Mouse (Mus musculus) left cerebral cortex, adult 11 months (tissue): ENCODE data around the gene Wdr45.
"Not testable (repeated sequence)": the region's sequence is repeated elsewhere in the genome, so short reads cannot be mapped to it uniquely, and the experiment has no call there.

ENCODE experiments used
- DNase-seq: peaks from one replicate; pipeline ENCODE4 v3.0.0; 2022; ENCODE audit warnings: low spot score

Gene Wdr45

DNA sequence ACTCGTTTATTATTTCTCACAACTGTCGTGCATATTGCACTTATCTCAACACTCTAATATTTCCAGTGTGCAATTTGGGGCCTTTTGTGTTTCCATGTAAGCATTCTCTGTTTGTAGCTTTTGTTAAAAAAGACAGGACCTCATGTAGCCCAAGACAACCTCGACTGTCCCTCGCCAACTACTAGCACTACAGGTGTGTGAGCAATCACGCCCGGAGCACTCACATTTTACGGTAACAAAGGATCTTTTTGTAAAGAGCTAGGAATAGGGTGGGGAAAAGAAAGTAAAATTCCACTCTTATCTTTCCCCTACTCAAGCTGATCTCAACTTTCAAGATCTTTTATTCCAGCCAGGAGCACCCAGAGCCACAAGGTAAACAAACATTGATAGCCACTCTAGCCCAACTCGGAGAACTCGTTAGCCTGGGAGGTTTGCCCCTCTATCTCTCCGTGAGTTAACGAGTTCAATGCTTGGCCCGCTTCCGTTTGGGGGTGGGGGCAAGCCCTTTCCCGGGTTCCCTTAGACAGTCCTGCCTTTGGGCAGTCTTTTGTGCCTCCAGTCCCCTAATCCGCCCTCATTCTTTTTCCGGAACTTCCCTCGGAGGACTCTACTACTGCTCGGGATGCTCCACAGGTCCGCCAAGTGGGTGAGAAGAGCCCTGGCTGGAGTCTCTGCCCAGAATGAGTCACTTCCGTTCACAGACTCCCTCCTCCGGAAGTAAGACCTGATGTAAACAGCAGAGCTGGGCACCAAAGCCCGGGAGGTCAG lies 7.6 kb downstream of the Wdr45 start, which contains the start of gene Gm45208:
TSS of gene Gm45208 (plus strand) at position 732 of the 768 bp plus-strand sequence.
- DNase-seq: peak; percentile 46

GRCm38 (mm10) chrX:7722282-7722611 lies 8.1 kb downstream of the Wdr45 start:
- DNase-seq: no peak

DNA sequence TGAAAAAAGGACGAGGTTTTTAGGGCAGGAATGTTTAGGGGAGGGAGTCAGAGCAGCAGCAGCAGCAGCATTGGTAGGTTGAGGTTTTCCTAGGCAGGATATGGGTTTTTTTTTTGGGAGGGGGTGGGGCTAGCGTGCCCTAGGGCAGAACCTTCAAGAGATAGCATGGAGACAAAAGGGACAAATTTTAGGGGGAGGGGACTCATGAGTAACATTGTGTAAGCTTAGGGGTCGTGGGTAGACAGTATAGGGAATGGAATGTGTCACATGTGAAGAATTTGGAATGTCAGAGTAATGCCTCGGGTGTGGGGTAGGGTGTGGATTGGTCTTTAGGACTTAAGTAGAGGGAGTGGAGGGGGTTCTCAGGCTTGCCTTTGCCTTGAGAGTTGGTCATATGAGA lies 8.6 kb downstream of the Wdr45 start:
- no peak for DNase-seq

DNA sequence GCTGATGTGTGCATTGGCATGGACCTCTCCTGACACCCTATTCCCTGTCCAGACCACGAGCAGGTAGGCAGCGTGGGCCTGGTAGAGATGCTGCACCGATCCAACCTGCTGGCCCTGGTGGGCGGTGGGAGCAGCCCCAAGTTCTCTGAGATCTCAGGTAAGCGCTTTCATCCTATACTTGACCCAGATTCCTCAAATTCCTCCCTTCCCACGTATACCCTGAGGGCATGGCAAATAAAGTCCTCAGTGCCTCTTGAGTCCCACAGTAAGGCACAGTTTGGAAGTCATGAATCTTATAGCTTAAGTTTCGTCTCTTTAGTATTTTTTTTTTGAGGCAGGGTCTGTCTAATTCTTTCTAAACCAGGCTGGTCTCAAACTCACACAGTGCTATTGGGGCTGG lies 10.0 kb downstream of the Wdr45 start:
- DNase-seq: no peak

GRCm38 (mm10) chrX:7725841-7726240 lies 11.7 kb downstream of the Wdr45 start:
- no peak for DNase-seq

DNA sequence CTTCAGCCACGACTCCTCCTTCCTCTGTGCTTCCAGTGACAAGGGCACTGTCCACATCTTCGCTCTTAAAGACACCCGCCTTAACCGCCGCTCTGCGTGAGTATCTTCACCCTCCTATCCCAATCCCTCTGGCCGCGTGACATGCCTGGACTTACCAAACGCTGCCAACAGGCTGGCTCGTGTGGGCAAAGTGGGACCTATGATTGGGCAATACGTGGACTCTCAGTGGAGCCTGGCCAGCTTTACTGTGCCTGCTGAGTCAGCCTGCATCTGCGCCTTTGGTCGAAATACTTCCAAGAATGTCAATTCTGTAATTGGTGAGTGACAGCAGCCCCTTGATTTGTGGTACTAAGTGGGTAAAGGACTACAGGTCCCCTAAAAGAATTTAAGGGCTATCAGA lies 13.0 kb downstream of the Wdr45 start:
- no peak for DNase-seq

DNA sequence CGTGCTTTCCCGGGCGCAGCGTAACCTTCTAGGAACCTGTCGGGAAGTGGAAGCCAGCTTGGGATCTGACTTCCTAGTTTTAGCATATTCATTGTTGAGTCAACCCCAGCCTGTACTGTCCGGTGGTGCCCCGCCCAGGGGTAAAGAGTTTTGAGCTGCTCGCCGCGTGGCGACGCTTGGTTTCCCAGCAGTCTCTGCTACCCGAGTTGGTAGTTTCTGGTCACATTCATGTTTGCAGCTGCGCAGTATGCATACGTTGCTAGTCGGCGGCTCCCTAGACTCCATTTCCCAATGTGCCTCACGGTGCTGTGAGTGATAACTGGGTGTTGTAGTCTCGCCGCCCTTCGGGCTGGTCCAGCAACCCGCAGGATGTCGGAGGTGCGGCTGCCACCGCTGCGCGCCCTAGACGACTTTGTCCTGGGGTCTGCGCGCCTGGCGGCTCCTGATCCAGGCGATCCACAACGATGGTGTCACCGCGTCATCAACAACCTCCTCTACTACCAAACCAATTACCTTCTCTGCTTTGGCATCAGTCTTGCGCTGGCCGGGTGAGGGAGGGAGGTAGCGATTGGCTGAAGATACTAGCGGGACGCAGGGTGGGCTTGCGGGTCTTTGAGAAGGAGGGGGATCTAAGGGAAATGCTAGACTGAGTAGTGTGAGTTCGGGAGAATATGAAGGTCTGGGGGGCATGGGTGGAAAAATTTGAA lies 14.2 kb downstream of the Wdr45 start, which contains the start of gene Praf2:
TSS of gene Praf2 (plus strand) at position 225 of the 707 bp plus-strand sequence.
- DNase-seq: peak; percentile 79

DNA sequence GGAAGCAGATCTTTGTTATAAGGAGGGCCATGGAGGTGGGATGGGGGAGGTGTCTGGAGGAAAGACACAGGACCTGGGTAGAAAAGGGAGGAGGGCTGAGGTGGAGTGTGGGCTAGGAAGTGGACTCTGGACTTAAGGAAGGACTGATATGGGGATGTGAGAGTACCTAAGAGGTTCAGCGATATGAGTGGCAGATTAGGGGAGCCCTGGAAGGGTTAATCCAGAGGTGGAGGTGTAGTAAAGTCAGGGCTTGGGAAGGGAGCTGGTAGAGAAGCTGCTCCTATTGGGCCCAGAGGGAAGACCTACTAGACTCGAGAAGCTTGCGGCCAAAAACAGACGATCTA lies 14.8 kb downstream of the Wdr45 start:
- DNase-seq: no peak

GRCm38 (mm10) chrX:7733571-7734156 lies 19.5 kb downstream of the Wdr45 start:
- DNase-seq: peak; percentile 39

GRCm38 (mm10) chrX:7739336-7740081 lies 25.4 kb downstream of the Wdr45 start:
- DNase-seq: no peak

DNA sequence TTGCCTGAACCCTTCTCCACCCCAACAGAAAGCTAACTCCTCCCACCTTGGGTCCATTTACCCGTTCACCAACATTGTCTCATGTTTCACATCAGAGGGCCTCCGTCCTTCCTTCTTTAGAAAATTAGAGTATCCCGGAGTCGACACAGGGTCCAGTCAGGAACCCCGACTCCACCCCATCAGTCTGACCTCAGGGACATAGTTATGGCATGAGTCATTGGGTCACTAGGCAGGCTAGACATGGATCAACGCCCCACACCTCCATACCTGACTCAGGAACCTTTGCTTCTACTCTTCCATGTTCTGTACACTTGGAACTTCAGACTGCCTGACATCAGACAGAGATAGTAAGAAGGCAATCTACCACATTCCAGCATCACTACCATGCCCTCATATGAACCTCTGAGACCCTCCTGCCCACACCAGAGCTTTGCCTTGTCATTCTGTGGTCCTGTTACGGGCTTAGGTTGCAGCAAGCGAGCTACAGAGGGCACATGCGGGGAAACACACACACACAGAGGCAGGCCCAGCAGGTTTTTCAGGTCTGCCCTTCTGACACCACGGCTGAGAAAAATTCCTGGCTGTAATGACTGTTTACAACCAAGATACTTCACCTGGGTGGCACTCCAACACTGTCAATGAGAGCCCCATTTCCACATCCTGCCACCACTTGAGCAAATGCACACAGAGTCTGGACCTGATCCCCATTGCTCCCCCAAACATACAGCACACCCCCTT lies 26.1 kb downstream of the Wdr45 start:
- no peak for DNase-seq

DNA sequence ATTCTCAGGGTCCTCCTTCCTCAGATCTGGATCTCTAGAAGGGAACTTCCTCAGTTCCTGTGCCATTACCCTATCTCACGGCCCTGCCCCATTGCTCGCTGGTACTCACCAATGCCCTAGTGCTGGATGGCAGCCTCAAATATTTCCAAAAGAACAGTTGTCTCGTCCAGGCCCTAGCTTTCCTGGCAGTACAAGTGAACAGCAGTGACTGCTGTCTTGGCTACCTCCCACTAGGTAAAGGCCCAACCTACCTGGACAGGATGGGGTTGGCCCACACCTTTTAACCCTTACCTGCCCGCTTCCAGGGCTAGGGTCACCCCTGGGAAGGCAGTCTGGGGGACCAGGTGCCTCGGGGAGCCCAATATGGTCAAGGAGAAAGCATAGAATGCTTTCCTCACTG lies 27.0 kb downstream of the Wdr45 start:
- no peak for DNase-seq

- no peak for DNase-seq
These were observed 29.3 kb downstream of the Wdr45 start for GRCm38 (mm10) chrX:7743470-7743869.

GRCm38 (mm10) chrX:7744940-7745339 lies 30.8 kb downstream of the Wdr45 start:
- DNase-seq: no peak

GRCm38 (mm10) chrX:7745429-7745828 lies 31.3 kb downstream of the Wdr45 start:
- no peak for DNase-seq

- no peak for DNase-seq
These were observed 36.4 kb downstream of the Wdr45 start, which contains the start of gene Ccdc120 for GRCm38 (mm10) chrX:7750432-7751116. Ccdc120 (minus strand) TSS chrX:7750905.

DNA sequence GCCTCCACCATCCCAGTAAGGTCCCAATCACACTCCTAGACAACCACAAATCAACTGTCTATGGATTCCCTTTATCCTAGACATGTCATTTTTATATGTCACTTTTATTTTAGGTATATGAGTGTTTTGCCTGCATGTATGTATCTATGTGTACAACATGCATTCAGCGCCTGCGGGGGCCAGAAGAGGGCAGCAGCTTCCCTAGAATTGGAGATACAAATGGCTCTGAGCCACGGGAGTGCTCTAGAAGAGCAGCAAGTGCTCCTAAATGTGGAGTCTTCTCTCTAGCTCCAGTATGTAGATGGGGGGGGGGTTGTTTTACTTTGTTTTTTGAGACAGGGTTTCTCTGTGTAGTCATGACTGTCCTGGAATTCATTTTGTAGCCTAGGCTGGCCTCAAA lies 39.5 kb downstream of the Wdr45 start:
- DNase-seq: not testable (repeated sequence)

DNA sequence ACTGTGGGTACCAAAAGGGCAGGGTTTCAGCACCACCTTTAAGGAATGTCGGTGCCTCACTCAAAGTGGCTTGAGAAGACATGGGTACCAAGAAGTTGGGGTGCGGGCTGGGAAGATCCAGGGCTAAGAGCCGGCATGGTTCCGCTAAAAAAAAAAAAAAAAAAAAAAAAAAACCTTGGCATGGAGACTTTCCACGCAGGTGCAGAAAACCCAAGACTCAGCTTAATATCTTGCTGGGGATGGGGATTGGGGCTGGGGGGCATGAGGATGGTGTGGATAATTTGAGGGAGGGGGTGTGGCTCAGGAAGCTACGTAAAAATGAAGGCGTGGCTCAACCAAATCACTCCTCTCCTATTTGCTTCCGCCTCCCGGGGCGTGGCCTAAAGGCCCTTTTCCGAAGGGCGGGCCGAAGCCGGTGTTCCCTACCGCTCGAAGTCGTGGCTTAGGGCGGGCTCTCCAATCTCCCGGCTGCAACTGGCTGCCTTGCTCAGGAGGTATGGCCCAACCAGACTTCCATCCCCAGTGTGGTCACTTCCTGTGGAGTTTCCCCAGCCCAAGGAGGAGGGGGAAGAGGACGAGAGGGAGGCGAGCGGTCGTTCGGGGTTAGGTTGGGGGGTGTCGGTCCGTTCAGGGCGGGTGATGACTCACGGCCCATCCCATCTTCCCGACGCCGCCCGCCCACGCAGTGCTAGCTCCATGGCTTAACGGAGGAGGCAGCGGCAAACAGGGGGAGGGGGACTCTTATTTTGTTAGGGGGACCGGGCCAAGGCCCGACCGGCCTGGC lies 48.2 kb downstream of the Wdr45 start, which contains the start of gene Tfe3:
TSS of gene Tfe3 (plus strand) at position 424 of the 784 bp plus-strand sequence.
- DNase-seq: peak; percentile 85

- no peak for DNase-seq
These were observed 48.7 kb downstream of the Wdr45 start for GRCm38 (mm10) chrX:7762921-7763197.

GRCm38 (mm10) chrX:7763631-7764393 lies 49.7 kb downstream of the Wdr45 start:
- no peak for DNase-seq
